Mouse (Mus musculus) hindbrain, embryonic 16.5 days (tissue): ENCODE results near the gene Cramp1l. TPM values are rescaled to one million over a fixed set of nuclear protein-coding genes. Genes with fewer than 3 reads are reported as not detected.
"Not testable (repeated sequence)": the region's sequence is repeated elsewhere in the genome, so short reads cannot be mapped to it uniquely, and the experiment has no call there.

Experiments
- ATAC-seq: fragments of 200-750 bp; cut with Nextera tagmentation; 2 replicates; pipeline ENCODE4 v1.8.0; 2017; ENCODE audit warnings: moderate TSS enrichment, moderate library complexity
- H3K27ac ChIP-seq: fragments of 300-500 bp; sonication (generic); 2 replicates; pipeline ENCODE4 v1.5.1; 2014; ENCODE audit warnings: low read depth, mild to moderate bottlenecking, control low read depth, low read length, moderate library complexity
- H3K27me3 ChIP-seq: fragments of 300-500 bp; sonication (generic); replicated peaks from 2 replicates; pipeline ENCODE4 v1.6.1; 2014; ENCODE audit warnings: low read length; ENCODE audit not compliant: control insufficient read depth, insufficient read depth
- H3K36me3 ChIP-seq: fragments of 300-500 bp; sonication (generic); 2 replicates; pipeline ENCODE4 v1.6.1; 2014; ENCODE audit warnings: mild to moderate bottlenecking, low read length, moderate library complexity, mixed read lengths; ENCODE audit not compliant: control insufficient read depth, insufficient read depth
- H3K4me1 ChIP-seq: fragments of 300-500 bp; sonication (generic); 2 replicates; pipeline ENCODE4 v1.6.1; 2014; ENCODE audit warnings: low read depth, low read length; ENCODE audit not compliant: control insufficient read depth, insufficient read depth
- H3K4me2 ChIP-seq: fragments of 300-500 bp; sonication (generic); 2 replicates; pipeline ENCODE4 v1.6.1; 2014; ENCODE audit warnings: mild to moderate bottlenecking, low read length, control low read depth, moderate library complexity
- H3K4me3 ChIP-seq: fragments of 300-500 bp; sonication (generic); 2 replicates; pipeline ENCODE4 v1.5.1; 2014; ENCODE audit warnings: mild to moderate bottlenecking, low read length, control low read depth, moderate library complexity
- H3K9ac ChIP-seq: fragments of 300-500 bp; sonication (generic); 2 replicates; pipeline ENCODE4 v1.6.1; 2014; ENCODE audit warnings: low read depth, mild to moderate bottlenecking, control low read depth, low read length, moderate library complexity
- H3K9me3 ChIP-seq: fragments of 300-500 bp; sonication (generic); 2 replicates; pipeline ENCODE4 v1.6.1; 2014; ENCODE audit warnings: mild to moderate bottlenecking, low read length, moderate library complexity; ENCODE audit not compliant: control insufficient read depth
- WGBS: fragments of 180-500 bp; shearing (Covaris S2); extraction: QIAGEN DNeasy Blood & Tissue Kit; methylation state at CpG from one replicate; pipeline ENCODE4 v1.1.7; 2014; 5-methylcytosine and 5-hydroxymethylcytosine counted together
- polyA plus RNA-seq: library from polyadenylated mRNA; unstranded; fragments of >200 nt; fragmentation: Nextera tagmentation; extraction: Ambion mirVana; gene quantifications from 2 replicates; pipeline ENCODE4 v1.2.1, GENCODE M21; 2015

Gene Cramp1l
- polyA plus RNA-seq, 1 experiment from 2014 or later = 4.0 TPM

DNA sequence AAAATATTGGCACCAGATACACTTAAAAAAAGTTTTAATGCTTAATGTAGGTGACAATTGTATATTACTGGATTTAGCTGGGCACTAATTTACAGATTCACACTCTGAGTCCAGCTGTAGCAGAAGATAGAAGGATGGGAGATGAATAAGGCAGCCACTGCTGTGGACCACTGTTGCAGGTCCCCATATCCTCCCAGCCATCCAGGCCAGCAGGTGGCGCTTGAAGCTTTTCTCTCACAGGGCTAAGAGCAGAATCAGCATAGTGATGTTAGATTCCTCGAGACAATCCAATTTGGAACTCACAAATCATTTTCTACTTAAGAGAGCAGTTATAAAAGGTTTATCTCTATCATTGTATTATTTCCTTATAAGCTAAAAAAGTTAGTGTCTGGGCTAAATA is 73.1 kb downstream of the Cramp1l start:
- ATAC-seq, H3K4me2 ChIP-seq, H3K4me1 ChIP-seq, H3K9ac ChIP-seq, H3K27me3 ChIP-seq, H3K9me3 ChIP-seq, H3K27ac ChIP-seq, H3K4me3 ChIP-seq: not testable (repeated sequence)
- H3K36me3 ChIP-seq = peaks cover 23% of the 10 kb centered on the region
- 25% methylated on average over 2 of the region's 2 CpGs for WGBS

DNA sequence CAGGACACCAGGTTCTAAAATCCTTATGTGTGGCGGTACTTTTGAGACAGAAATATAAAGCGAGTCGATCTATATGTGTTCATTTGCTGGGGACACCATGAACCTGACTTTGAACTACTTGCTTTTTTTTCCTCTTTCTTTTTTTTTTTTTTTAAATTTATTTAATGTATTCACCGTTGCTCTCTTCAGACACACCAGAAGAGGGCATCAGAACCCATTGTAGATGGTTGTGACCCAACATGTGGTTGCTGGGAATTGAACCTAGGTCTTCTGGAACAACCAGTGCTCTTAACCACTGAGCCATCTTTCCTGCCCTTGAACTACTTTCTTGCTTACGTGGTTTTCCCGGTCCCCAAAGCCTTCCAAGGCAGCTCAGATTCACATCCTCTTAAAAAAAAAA is 78.3 kb downstream of the Cramp1l start:
- peak overlapping the region; percentile 75 for H3K27ac ChIP-seq
- H3K4me1 ChIP-seq = peaks cover 18% of the 10 kb centered on the region
- H3K9ac ChIP-seq = peak overlapping the region; percentile 92
- H3K4me2 ChIP-seq = peak overlapping the region; percentile 67
- no peaks in the 10 kb centered on the region for H3K36me3 ChIP-seq
- no peaks in the 10 kb centered on the region for H3K27me3 ChIP-seq
- no peak for ATAC-seq
- no peaks in the 10 kb centered on the region for H3K9me3 ChIP-seq
- H3K4me3 ChIP-seq = peak overlapping the region; percentile 91
- WGBS = 45% methylated on average over 6 of the region's 6 CpGs

DNA sequence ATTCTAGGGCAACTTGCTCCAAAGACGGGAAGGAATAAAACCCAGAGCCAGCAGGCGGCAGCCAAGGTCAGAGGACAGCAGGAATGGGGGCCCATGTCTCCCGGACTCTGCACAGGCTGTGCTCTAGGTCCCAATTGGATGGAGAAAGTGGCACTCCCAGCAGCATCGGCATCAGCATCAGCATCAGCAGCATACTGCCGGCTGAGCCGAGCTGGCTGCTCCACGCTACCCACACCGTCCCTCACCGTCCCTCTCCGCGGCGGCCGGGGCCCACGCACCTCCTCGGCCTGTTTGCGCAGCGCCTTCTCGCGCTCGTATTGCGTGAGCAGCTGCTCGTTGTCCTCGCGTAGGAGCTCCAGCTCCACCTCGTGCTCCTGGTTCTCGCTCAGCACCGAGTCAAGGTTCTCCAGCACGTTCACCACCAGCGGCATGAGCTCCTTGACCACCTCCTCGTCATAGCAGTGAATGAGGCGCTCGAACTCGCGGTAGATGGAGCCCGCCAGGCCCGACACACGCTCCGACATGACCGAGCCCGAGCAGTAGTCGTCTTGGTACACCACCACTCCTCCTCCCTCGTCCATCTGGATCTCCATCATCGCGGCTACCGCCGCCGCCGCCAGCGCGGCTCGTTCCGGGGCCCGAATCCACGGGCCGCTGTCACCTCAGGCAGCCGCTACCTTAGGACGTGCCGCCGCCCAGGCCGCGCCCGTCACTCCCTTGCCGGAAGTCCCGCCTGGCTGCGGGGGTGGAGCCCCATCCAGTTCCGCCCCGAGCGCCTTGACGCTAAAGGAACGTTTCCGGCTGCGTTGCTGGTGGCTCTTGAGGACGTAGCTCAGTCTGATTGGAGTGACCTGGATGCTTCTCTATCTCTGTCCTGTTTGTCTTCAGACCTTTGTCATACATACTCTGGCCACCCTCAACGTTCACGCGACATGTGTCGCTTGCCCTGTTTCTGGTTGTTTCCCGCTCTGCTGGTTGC is 79.0 kb downstream of the Cramp1l start, which contains the start of gene Mapk8ip3:
TSS of gene Mapk8ip3 (minus strand) at position 719 of the 979 bp plus-strand sequence.
- H3K9ac ChIP-seq = peak within 1 kb of the TSS; percentile 92
- peak within 1 kb of the TSS; percentile 75 for H3K27ac ChIP-seq
- H3K4me3 ChIP-seq = peak within 1 kb of the TSS; percentile 91
- peak within 1 kb of the TSS; percentile 67 for H3K4me2 ChIP-seq
- H3K4me1 ChIP-seq = peaks cover 18% of the 10 kb centered on the region
- no peaks in the 10 kb centered on the region for H3K9me3 ChIP-seq
- H3K27me3 ChIP-seq = no peaks in the 10 kb centered on the region
- WGBS = under 1% methylated on average over 77 of the region's 78 CpGs
- no peaks in the 10 kb centered on the region for H3K36me3 ChIP-seq
- peak; percentile 99 for ATAC-seq

DNA sequence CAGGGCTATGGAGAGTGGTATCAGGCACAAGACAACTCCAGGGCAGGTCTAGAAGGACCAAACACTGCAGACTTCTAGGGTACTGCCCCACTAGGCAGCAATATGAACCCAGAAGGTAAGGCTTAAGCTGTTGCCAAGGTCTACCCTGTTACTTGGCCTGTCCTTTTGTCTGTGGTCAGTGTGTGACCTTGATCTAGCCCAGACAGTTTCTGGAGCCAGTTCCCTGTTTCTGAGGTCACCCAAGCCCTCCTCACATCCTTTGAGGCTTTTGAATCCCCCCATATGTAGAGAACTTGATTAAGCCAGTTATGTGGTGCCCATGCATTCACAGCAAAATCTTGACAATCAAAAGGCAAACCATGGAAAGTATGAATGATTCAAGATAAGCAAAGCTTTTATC is 79.9 kb downstream of the Cramp1l start:
- Histone ChIP-seq H3K27me3 (no peaks in the 10 kb centered on the region), H3K36me3 (no peaks in the 10 kb centered on the region), H3K4me3 (peak overlapping the region; percentile 91), H3K9ac (peak overlapping the region; percentile 92), H3K27ac (no peak overlapping the region), H3K4me2 (peak overlapping the region; percentile 67), H3K9me3 (no peaks in the 10 kb centered on the region), H3K4me1 (peaks cover 18% of the 10 kb centered on the region)
- ATAC-seq = no peak

DNA sequence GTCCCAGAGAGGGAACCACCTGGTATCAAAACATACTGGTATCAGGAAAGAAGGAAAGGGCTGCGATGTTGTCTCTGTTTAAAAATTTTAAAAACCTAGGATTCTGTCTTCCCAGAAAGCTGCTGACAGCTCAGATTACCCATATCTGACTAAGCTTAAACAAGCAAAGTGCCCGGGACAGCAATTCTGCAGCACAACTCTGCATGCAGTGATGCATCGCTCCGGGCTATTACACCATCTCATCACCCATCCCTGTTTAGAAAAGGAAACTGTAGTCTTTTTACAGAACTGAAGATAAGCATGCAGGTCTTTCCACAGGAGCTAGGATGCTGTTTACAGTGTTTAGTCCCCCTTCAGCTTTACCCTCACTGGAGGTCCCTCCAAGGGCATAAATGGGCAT is 80.7 kb downstream of the Cramp1l start:
- Histone ChIP-seq H3K4me2 (peak overlapping the region; percentile 67), H3K36me3 (no peaks in the 10 kb centered on the region), H3K9ac (peak overlapping the region; percentile 92; the same call in 1 of the 2 replicates), H3K27ac (no peak overlapping the region), H3K4me1 (peaks cover 18% of the 10 kb centered on the region), H3K27me3 (no peaks in the 10 kb centered on the region), H3K4me3 (peak overlapping the region; percentile 91), H3K9me3 (no peaks in the 10 kb centered on the region)
- ATAC-seq = no peak
- WGBS = 91% methylated on average over 4 of the region's 4 CpGs

DNA sequence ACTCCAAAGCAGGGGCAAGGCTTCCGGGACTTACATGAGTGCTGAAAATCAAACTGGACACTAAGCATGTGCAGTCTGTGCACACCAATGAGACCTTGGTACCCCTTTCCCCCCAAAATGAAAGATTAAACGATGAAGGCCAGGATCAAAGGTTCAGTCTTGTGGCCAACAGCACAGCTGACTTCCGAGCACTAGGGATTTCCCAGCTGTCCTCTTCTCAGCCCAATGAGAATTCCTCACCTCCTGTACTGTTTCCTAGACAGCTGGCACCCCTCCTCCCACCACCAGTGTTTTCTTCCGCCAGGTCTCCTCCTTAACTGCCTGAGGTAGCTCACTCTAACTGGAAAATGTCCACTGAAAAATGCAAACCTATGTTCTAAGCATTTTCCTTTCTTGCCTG is 82.4 kb downstream of the Cramp1l start:
- Histone ChIP-seq H3K36me3 (0 out of 2 replicates have a peak, but pooled peaks cover 2% of the 10 kb centered on the region), H3K4me3 (no peak overlapping the region), H3K27ac (no peak overlapping the region), H3K4me1 (peaks cover 18% of the 10 kb centered on the region), H3K4me2 (no peak overlapping the region), H3K27me3 (no peaks in the 10 kb centered on the region), H3K9ac (no peak overlapping the region), H3K9me3 (no peaks in the 10 kb centered on the region)
- 70% methylated on average over 4 of the region's 4 CpGs for WGBS
- ATAC-seq = no peak

DNA sequence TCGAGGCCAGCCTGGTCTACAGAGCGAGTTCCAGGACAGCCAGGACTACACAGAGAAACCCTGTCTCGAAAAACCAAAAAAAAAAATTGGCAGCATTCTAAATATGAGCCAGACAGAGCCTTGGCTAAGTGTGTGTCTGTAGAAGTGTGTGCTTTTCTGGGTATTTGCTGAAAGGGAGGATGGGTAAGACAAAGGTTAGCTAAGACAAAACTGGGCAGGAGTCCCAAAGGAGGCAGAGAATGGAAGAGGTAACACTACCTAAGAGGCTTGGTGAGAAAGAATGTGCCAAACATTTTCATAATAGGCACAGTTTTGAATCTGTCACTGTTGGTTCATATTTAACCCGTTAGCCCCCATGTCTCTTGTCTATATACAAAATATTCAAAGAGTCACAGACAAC is 83.2 kb downstream of the Cramp1l start:
- 95% methylated on average over 4 of the region's 4 CpGs for WGBS
- ATAC-seq = no peak
- Histone ChIP-seq H3K4me2 (no peak overlapping the region), H3K27ac (no peak overlapping the region), H3K4me3 (no peak overlapping the region), H3K9me3 (no peaks in the 10 kb centered on the region), H3K36me3 (peaks cover 5% of the 10 kb centered on the region; the same call in 1 of the 2 replicates), H3K4me1 (peaks cover 18% of the 10 kb centered on the region), H3K27me3 (no peaks in the 10 kb centered on the region), H3K9ac (no peak overlapping the region)

DNA sequence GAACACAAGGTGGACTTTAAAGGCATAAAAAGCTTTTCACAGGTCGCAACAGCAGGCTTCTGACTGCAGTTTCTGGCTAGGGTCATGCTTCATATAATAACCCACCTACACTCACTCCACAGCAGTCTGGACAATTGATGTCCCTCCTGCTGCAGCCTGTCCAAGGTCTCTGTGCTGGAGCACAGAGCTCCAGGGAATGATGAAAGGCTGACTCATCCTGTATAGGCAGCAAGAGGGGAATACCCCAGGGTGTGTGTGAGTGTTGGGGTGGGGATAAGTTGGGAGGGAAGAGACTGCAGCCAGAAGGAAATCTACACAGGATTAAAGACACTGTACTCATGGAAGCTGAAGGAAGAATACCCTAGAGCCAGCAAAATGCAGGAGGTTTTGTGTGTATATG is 86.1 kb downstream of the Cramp1l start:
- WGBS = 81% methylated on average over 1 of the region's 1 CpGs
- H3K36me3 ChIP-seq = peaks cover 17% of the 10 kb centered on the region
- no peak overlapping the region for H3K4me2 ChIP-seq
- H3K27me3 ChIP-seq = no peaks in the 10 kb centered on the region
- peaks cover 4% of the 10 kb centered on the region for H3K4me1 ChIP-seq
- H3K4me3 ChIP-seq = no peak overlapping the region
- no peak overlapping the region for H3K27ac ChIP-seq
- no peaks in the 10 kb centered on the region for H3K9me3 ChIP-seq
- no peak for ATAC-seq
- H3K9ac ChIP-seq = no peak overlapping the region

DNA sequence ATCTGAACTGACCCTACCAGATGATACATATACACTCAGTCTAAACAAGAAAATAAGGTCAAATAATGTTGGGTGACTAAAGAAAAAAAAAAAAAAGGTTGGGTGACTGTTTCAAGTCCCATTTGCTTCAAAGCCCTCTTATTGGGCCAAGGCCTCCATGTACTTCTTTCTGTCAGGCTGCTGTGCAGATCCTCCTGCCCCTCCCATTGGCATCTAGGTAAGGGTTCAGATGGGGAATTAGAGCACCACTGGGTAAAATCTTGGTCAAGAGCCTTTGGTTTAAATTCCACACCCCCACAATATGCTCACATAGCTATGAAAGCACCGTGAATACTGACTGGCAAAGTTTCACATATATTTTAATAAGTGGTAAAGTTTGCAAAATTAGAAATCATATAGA is 92.3 kb downstream of the Cramp1l start:
- H3K4me1 ChIP-seq = no peaks in the 10 kb centered on the region
- no peak overlapping the region for H3K4me3 ChIP-seq
- ATAC-seq = no peak
- peaks cover 57% of the 10 kb centered on the region for H3K36me3 ChIP-seq
- H3K27me3 ChIP-seq = no peaks in the 10 kb centered on the region
- no peaks in the 10 kb centered on the region for H3K9me3 ChIP-seq
- no peak overlapping the region for H3K4me2 ChIP-seq
- no peak overlapping the region for H3K9ac ChIP-seq
- WGBS = 88% methylated on average over 1 of the region's 1 CpGs
- no peak overlapping the region for H3K27ac ChIP-seq
